Mouse (Mus musculus): Measurements from ENCODE around the gene Zp1.

Zp1 gene

GRCm38 (mm10) chr19:10920532-10920931 is at the start of gene Zp1:
Zp1 (minus strand) TSS chr19:10920632.
- WGBS, result 81% methylated on average over 2 of the region's 2 CpGs

DNA sequence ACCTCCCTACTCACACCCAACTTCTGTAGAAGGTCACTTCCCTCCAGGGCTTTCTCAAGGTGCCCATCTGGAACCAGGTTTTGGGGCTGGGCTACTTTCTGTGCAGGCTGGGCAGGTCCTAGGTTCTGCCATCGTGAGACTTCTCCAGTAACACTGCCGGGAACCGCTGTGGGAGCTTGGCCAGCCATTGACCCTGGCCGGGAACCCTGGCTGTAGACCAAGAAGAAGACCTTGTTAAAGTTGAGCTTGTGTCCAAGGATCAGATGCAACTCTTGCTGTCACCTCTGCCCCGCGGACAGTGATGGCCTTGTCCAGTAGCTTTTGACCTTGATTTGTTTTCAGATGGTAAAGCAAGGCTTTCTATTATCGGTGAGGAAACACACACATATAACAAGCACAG is 48.1 kb upstream of the Zp1 start:
- WGBS, result 89% methylated on average over 7 of the region's 7 CpGs

GRCm38 (mm10) chr19:10965721-10966120 is 45.3 kb upstream of the Zp1 start:
- 94% methylated on average over 7 of the region's 7 CpGs for WGBS

- WGBS, result 49% methylated on average over 12 of the region's 12 CpGs
Observed at GRCm38 (mm10) chr19:10959978-10960346, 39.5 kb upstream of the Zp1 start.

GRCm38 (mm10) chr19:10959085-10959977 is 38.9 kb upstream of the Zp1 start:
- 30% methylated on average over 11 of the region's 11 CpGs for WGBS

- WGBS, result 31% methylated on average over 11 of the region's 11 CpGs
Observed at GRCm38 (mm10) chr19:10952021-10952939, 31.8 kb upstream of the Zp1 start.

- 22% methylated on average over 9 of the region's 9 CpGs for WGBS
Observed at GRCm38 (mm10) chr19:10949558-10949957, 29.1 kb upstream of the Zp1 start.

- 0% methylated on average over 30 of the region's 30 CpGs for WGBS
Observed at GRCm38 (mm10) chr19:10949112-10949511, 28.7 kb upstream of the Zp1 start, which contains the start of gene Ccdc86. Ccdc86 (minus strand) TSS chr19:10949266.

GRCm38 (mm10) chr19:10948416-10948815 is 28.0 kb upstream of the Zp1 start:
- WGBS, result under 1% methylated on average over 20 of the region's 20 CpGs

GRCm38 (mm10) chr19:10947219-10947618 is 26.8 kb upstream of the Zp1 start:
- WGBS, result 75% methylated on average over 5 of the region's 5 CpGs

- WGBS, result 60% methylated on average over 3 of the region's 3 CpGs
Observed at GRCm38 (mm10) chr19:10946506-10946905, 26.1 kb upstream of the Zp1 start.

- WGBS, result 77% methylated on average over 3 of the region's 3 CpGs
Observed at GRCm38 (mm10) chr19:10943955-10944354, 23.5 kb upstream of the Zp1 start.

DNA sequence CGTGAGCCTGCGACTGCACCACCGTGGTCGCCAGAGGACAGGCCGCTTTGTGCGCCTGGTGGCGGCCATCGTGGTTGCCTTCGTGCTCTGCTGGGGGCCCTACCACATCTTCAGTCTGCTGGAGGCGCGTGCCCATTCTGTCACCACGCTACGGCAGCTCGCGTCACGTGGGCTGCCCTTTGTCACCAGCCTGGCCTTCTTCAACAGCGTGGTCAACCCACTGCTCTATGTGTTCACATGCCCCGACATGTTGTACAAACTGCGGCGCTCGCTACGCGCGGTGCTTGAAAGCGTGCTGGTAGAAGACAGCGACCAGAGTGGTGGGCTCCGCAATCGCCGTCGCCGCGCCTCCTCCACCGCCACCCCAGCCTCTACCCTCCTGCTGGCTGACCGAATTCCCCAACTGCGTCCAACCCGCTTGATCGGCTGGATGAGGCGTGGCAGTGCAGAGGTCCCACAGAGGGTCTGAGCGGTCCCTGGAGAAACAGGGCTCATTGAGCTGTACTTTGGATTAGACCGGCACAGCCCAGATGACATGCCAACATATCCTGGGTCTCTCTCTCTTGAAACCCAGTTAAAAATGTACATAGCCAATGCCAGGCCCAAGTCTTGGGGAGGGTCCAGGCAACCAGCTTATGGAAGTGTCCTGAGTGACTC is 20.5 kb upstream of the Zp1 start:
- 8% methylated on average over 40 of the region's 40 CpGs for WGBS

DNA sequence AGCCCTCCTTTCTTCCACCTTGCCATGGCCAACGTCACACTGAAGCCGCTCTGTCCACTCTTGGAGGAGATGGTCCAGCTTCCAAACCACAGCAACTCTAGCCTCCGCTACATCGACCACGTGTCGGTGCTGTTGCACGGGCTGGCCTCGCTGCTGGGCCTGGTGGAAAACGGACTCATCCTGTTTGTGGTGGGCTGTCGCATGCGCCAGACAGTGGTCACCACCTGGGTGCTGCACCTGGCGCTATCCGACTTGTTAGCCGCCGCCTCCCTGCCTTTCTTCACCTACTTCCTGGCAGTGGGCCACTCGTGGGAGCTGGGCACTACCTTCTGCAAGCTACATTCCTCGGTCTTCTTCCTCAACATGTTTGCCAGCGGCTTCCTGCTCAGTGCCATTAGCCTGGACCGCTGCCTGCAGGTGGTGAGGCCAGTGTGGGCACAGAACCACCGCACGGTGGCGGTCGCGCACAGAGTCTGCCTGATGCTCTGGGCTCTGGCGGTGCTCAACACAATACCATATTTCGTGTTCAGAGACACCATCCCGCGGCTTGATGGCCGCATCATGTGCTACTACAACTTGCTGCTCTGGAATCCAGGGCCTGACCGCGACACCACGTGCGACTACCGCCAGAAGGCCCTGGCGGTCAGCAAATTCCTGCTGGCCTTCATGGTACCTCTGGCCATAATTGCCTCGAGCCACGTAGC is 19.8 kb upstream of the Zp1 start:
- 22% methylated on average over 37 of the region's 37 CpGs for WGBS

GRCm38 (mm10) chr19:10938771-10939170 is 18.3 kb upstream of the Zp1 start:
- 86% methylated on average over 3 of the region's 3 CpGs for WGBS

DNA sequence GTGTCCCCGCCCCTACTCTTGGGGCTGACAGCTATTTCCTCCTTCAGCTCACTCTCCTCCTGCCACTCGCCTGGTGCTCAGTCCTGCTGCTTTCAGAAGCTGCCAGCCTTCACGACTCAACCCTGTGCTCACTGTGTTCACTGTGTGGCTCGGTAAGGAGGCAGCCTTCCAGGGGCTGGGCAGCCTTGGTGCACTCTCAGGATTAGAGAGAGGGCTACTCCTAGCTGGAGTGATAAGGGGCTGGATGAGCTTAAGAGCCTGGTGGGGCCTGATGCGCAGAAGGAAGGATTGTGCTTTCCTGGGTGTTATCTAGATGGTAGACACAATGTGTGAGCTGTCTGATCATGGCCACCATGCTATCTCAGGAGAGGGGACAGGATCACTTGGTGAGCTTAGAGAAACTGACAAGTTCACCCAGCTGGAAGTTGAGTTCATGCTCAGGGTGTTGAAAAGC is 16.7 kb upstream of the Zp1 start, which contains the start of gene Ptgdr2:
Ptgdr2 (plus strand) TSS at position 51 of the 454 bp plus-strand sequence.
- 53% methylated on average over 5 of the region's 5 CpGs for WGBS

- 85% methylated on average over 5 of the region's 5 CpGs for WGBS
Observed at GRCm38 (mm10) chr19:10936077-10936476, 15.6 kb upstream of the Zp1 start.

- 20% methylated on average over 5 of the region's 5 CpGs for WGBS
Observed at GRCm38 (mm10) chr19:10935029-10935428, 14.6 kb upstream of the Zp1 start.

GRCm38 (mm10) chr19:10930641-10931040 is 10.2 kb upstream of the Zp1 start:
- WGBS, result 87% methylated on average over 2 of the region's 2 CpGs

DNA sequence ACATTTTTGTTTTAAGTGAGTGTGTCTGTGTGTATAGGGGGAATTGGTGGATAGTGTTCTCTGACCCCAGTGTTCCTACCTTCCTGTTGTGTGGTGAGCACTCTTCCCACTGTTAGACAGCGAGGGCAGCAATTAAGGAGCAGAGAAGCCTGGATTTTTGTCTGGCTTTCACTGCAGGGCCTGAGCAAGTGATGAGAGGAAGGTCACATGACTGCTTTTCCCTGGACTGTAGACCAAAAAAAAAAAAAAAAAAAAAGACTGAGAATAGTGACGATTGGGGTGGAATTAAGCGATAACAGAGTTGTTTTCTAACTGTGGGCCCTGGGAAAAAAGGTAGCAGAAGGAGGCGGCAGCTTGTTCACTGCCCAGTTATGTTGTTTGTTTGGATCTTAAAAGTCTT is 6.2 kb upstream of the Zp1 start:
- 48% methylated on average over 4 of the region's 4 CpGs for WGBS

GRCm38 (mm10) chr19:10926123-10926621 is 5.7 kb upstream of the Zp1 start:
- 38% methylated on average over 6 of the region's 6 CpGs for WGBS
